Mouse (Mus musculus): Measurements from ENCODE around the gene Rab3il1. TPM values are rescaled to one million over a fixed set of nuclear protein-coding genes. Genes with fewer than 3 reads are reported as not detected.
A peak's percentile ranks its signal among the peaks of the same experiment; 100 is the strongest.

The Rab3il1 gene
- polyA plus RNA-seq, 1 experiment from 2014 or later = 39.7 TPM

GRCm38 (mm10) chr19:10040866-10041387 is 39.5 kb downstream of the Rab3il1 start:
- no peaks in the 10 kb centered on the region for H3K36me3 ChIP-seq
- 7% methylated on average over 20 of the region's 20 CpGs for WGBS
- peak overlapping the region; percentile 84 for H3K27ac ChIP-seq
- H3K4me1 ChIP-seq (replicated peaks) = peaks cover 18% of the 10 kb centered on the region
- H3K9me3 ChIP-seq = no peaks in the 10 kb centered on the region
- no peak for DNase-seq (ENCODE audit: low spot score)
- peak overlapping the region; percentile 71 for H3K4me3 ChIP-seq
- H3K27me3 ChIP-seq (ENCODE audit: insufficient read depth, poor library complexity, severe bottlenecking) = peaks cover 36% of the 10 kb centered on the region

GRCm38 (mm10) chr19:10041388-10042148 is 40.1 kb downstream of the Rab3il1 start, which contains the start of gene Fads3:
TSS of gene Fads3 (plus strand) at chr19:10041569.
- peaks cover 36% of the 10 kb centered on the region for H3K27me3 ChIP-seq (ENCODE audit: insufficient read depth, poor library complexity, severe bottlenecking)
- H3K4me1 ChIP-seq (replicated peaks) = peaks cover 18% of the 10 kb centered on the region
- peak within 1 kb of the TSS; percentile 71 for H3K4me3 ChIP-seq
- WGBS = under 1% methylated on average over 69 of the region's 69 CpGs
- no peaks in the 10 kb centered on the region for H3K36me3 ChIP-seq
- DNase-seq (ENCODE audit: low spot score) = peak; percentile 81
- no peaks in the 10 kb centered on the region for H3K9me3 ChIP-seq
- peak within 1 kb of the TSS; percentile 84 for H3K27ac ChIP-seq

GRCm38 (mm10) chr19:10042232-10042631 is 40.8 kb downstream of the Rab3il1 start:
- DNase-seq (ENCODE audit: low spot score) = no peak
- peaks cover 18% of the 10 kb centered on the region for H3K4me1 ChIP-seq (replicated peaks)
- peak overlapping the region; percentile 71 for H3K4me3 ChIP-seq
- peaks cover 36% of the 10 kb centered on the region for H3K27me3 ChIP-seq (ENCODE audit: insufficient read depth, poor library complexity, severe bottlenecking)
- no peaks in the 10 kb centered on the region for H3K9me3 ChIP-seq
- no peaks in the 10 kb centered on the region for H3K36me3 ChIP-seq
- H3K27ac ChIP-seq = 0 out of 2 replicates have a peak overlapping the region, but pooled peaks have one; percentile 84
- 62% methylated on average over 6 of the region's 6 CpGs for WGBS

- peaks cover 36% of the 10 kb centered on the region for H3K27me3 ChIP-seq (ENCODE audit: insufficient read depth, poor library complexity, severe bottlenecking)
- H3K36me3 ChIP-seq = no peaks in the 10 kb centered on the region
- H3K4me1 ChIP-seq (replicated peaks) = peaks cover 18% of the 10 kb centered on the region
- H3K9me3 ChIP-seq = no peaks in the 10 kb centered on the region
- H3K27ac ChIP-seq = no peak overlapping the region
- DNase-seq (ENCODE audit: low spot score) = no peak
- 85% methylated on average over 4 of the region's 4 CpGs for WGBS
- no peak overlapping the region for H3K4me3 ChIP-seq
Measured at GRCm38 (mm10) chr19:10042816-10043215, 41.3 kb downstream of the Rab3il1 start.

- no peaks in the 10 kb centered on the region for H3K36me3 ChIP-seq
- peaks cover 36% of the 10 kb centered on the region for H3K27me3 ChIP-seq (ENCODE audit: insufficient read depth, poor library complexity, severe bottlenecking)
- no peak for DNase-seq (ENCODE audit: low spot score)
- H3K4me1 ChIP-seq (replicated peaks) = peaks cover 18% of the 10 kb centered on the region
- H3K4me3 ChIP-seq = no peak overlapping the region
- H3K27ac ChIP-seq = no peak overlapping the region
- no peaks in the 10 kb centered on the region for H3K9me3 ChIP-seq
Measured at GRCm38 (mm10) chr19:10043643-10044042, 42.2 kb downstream of the Rab3il1 start.

GRCm38 (mm10) chr19:10045707-10046106 is 44.2 kb downstream of the Rab3il1 start:
- Histone ChIP-seq H3K9me3 (no peaks in the 10 kb centered on the region), H3K27ac (no peak overlapping the region), H3K4me1 (replicated peaks) (peaks cover 18% of the 10 kb centered on the region), H3K4me3 (no peak overlapping the region), H3K27me3 (ENCODE audit: insufficient read depth, poor library complexity, severe bottlenecking) (peaks cover 24% of the 10 kb centered on the region), H3K36me3 (no peaks in the 10 kb centered on the region)
- 85% methylated on average over 2 of the region's 2 CpGs for WGBS
- DNase-seq (ENCODE audit: low spot score) = no peak

GRCm38 (mm10) chr19:10046346-10046745 is 44.9 kb downstream of the Rab3il1 start:
- Histone ChIP-seq H3K4me1 (replicated peaks) (peaks cover 12% of the 10 kb centered on the region), H3K9me3 (no peaks in the 10 kb centered on the region), H3K4me3 (no peak overlapping the region), H3K27ac (no peak overlapping the region), H3K36me3 (no peaks in the 10 kb centered on the region), H3K27me3 (ENCODE audit: insufficient read depth, poor library complexity, severe bottlenecking) (peaks cover 18% of the 10 kb centered on the region)
- DNase-seq (ENCODE audit: low spot score) = no peak
- WGBS = 78% methylated on average over 4 of the region's 4 CpGs

GRCm38 (mm10) chr19:10046983-10047382 is 45.5 kb downstream of the Rab3il1 start:
- Histone ChIP-seq H3K27me3 (ENCODE audit: insufficient read depth, poor library complexity, severe bottlenecking) (peaks cover 18% of the 10 kb centered on the region), H3K4me3 (no peak overlapping the region), H3K9me3 (no peaks in the 10 kb centered on the region), H3K27ac (no peak overlapping the region), H3K4me1 (replicated peaks) (peaks cover 6% of the 10 kb centered on the region), H3K36me3 (no peaks in the 10 kb centered on the region)
- no peak for DNase-seq (ENCODE audit: low spot score)
- WGBS = 68% methylated on average over 3 of the region's 3 CpGs

- no peaks in the 10 kb centered on the region for H3K9me3 ChIP-seq
- no peaks in the 10 kb centered on the region for H3K27me3 ChIP-seq (ENCODE audit: insufficient read depth, poor library complexity, severe bottlenecking)
- H3K36me3 ChIP-seq = no peaks in the 10 kb centered on the region
- no peak overlapping the region for H3K27ac ChIP-seq
- no peak overlapping the region for H3K4me3 ChIP-seq
- DNase-seq (ENCODE audit: low spot score) = no peak
- no peaks in the 10 kb centered on the region for H3K4me1 ChIP-seq (replicated peaks)
Measured at GRCm38 (mm10) chr19:10049533-10049932, 48.1 kb downstream of the Rab3il1 start.

GRCm38 (mm10) chr19:10050438-10050837 is 49.0 kb downstream of the Rab3il1 start:
- Histone ChIP-seq H3K27ac (no peak overlapping the region), H3K4me3 (no peak overlapping the region), H3K27me3 (ENCODE audit: insufficient read depth, poor library complexity, severe bottlenecking) (no peaks in the 10 kb centered on the region), H3K4me1 (replicated peaks) (no peaks in the 10 kb centered on the region), H3K9me3 (no peaks in the 10 kb centered on the region), H3K36me3 (no peaks in the 10 kb centered on the region)
- no peak for DNase-seq (ENCODE audit: low spot score)
- WGBS = 87% methylated on average over 2 of the region's 2 CpGs

GRCm38 (mm10) chr19:10052698-10053097 is 51.2 kb downstream of the Rab3il1 start:
- Histone ChIP-seq H3K36me3 (peaks cover 8% of the 10 kb centered on the region; the same call in 1 of the 2 replicates), H3K9me3 (no peaks in the 10 kb centered on the region), H3K27me3 (ENCODE audit: insufficient read depth, poor library complexity, severe bottlenecking) (no peaks in the 10 kb centered on the region), H3K27ac (no peak overlapping the region), H3K4me3 (no peak overlapping the region), H3K4me1 (replicated peaks) (no peaks in the 10 kb centered on the region)
- DNase-seq (ENCODE audit: low spot score) = no peak
- 92% methylated on average over 4 of the region's 4 CpGs for WGBS

GRCm38 (mm10) chr19:10053692-10054260 is 52.3 kb downstream of the Rab3il1 start:
- no peak for DNase-seq (ENCODE audit: low spot score)
- H3K36me3 ChIP-seq = peaks cover 15% of the 10 kb centered on the region; the same call in 1 of the 2 replicates
- H3K27me3 ChIP-seq (ENCODE audit: insufficient read depth, poor library complexity, severe bottlenecking) = no peaks in the 10 kb centered on the region
- WGBS = 95% methylated on average over 10 of the region's 10 CpGs
- no peaks in the 10 kb centered on the region for H3K4me1 ChIP-seq (replicated peaks)
- no peak overlapping the region for H3K4me3 ChIP-seq
- no peak overlapping the region for H3K27ac ChIP-seq
- no peaks in the 10 kb centered on the region for H3K9me3 ChIP-seq

GRCm38 (mm10) chr19:10054361-10055075 is 53.0 kb downstream of the Rab3il1 start:
- DNase-seq (ENCODE audit: low spot score) = no peak
- Histone ChIP-seq H3K36me3 (peaks cover 15% of the 10 kb centered on the region; the same call in 1 of the 2 replicates), H3K4me3 (no peak overlapping the region), H3K27me3 (ENCODE audit: insufficient read depth, poor library complexity, severe bottlenecking) (no peaks in the 10 kb centered on the region), H3K27ac (no peak overlapping the region), H3K4me1 (replicated peaks) (no peaks in the 10 kb centered on the region), H3K9me3 (no peaks in the 10 kb centered on the region)
- 92% methylated on average over 6 of the region's 6 CpGs for WGBS
